Mouse (Mus musculus) left cerebral cortex, postnatal 25 days (tissue): Measurements from ENCODE around the gene Slc9c1. TPM values are rescaled to one million over a fixed set of nuclear protein-coding genes. Genes with fewer than 3 reads are reported as not detected.

Experiments used
- DNase-seq, 2 experiments: peaks; one replicate each; pipeline ENCODE4 v3.0.0; 2022; ENCODE audit warnings: low spot score in 2 of 2, mixed read lengths in 1 of 2
- intact Hi-C: fragments of 180-260 bp; cut with DNase I; formaldehyde crosslinking; loops from one replicate; pipeline ENCODE4 v1.15.1; 2025
- total RNA-seq, 2 experiments: library from RNA; stranded (reverse); gene quantifications; 2 replicates each; pipeline ENCODE4 v1.2.3; 2021

The Slc9c1 gene
- total RNA-seq, 2 experiments from 2014 or later, result not detected

- intact Hi-C loops, result no loop called here
- no peak for DNase-seq
Observed at GRCm38 (mm10) chr16:45619751-45620375, 84.8 kb downstream of the Slc9c1 start.

GRCm38 (mm10) chr16:45623230-45623629, 88.1 kb downstream of the Slc9c1 start:
- no peak for DNase-seq
- intact Hi-C loops, result no loop called here

GRCm38 (mm10) chr16:45624791-45625190, 89.7 kb downstream of the Slc9c1 start:
- intact Hi-C loops, result no loop called here
- DNase-seq, result no peak

- intact Hi-C loops, result no loop called here
- DNase-seq, result no peak
Observed at GRCm38 (mm10) chr16:45625342-45625741, 90.2 kb downstream of the Slc9c1 start.

GRCm38 (mm10) chr16:45629497-45630105, 94.5 kb downstream of the Slc9c1 start:
- intact Hi-C loops, result loop anchor here (1.0 kb wide), 1 partner anchor 433 kb away; no protein-coding TSS in a partner anchor
- no peak for DNase-seq

- DNase-seq, result peak; percentile 71 to 74
- intact Hi-C loops, result loop anchor here (1.0 kb wide), 1 partner anchor 434 kb away; no protein-coding TSS in a partner anchor
Observed at GRCm38 (mm10) chr16:45630347-45630960, 95.3 kb downstream of the Slc9c1 start.

GRCm38 (mm10) chr16:45632420-45632819, 97.3 kb downstream of the Slc9c1 start:
- intact Hi-C loops, result no loop called here
- DNase-seq, result no peak

GRCm38 (mm10) chr16:45635826-45636225, 100.7 kb downstream of the Slc9c1 start:
- DNase-seq, result peak in 1 of 2 experiments; percentile 52
- intact Hi-C loops, result loop anchor here (1.0 kb wide), 1 partner anchor 23 kb away; no protein-coding TSS in a partner anchor

- no peak for DNase-seq
- intact Hi-C loops, result no loop called here
Observed at GRCm38 (mm10) chr16:45640070-45640762, 105.1 kb downstream of the Slc9c1 start.

- intact Hi-C loops, result no loop called here
- DNase-seq, result no peak
Observed at GRCm38 (mm10) chr16:45641301-45641700, 106.2 kb downstream of the Slc9c1 start.

GRCm38 (mm10) chr16:45643944-45644343, 108.8 kb downstream of the Slc9c1 start:
- intact Hi-C loops, result no loop called here
- DNase-seq, result no peak

GRCm38 (mm10) chr16:45644380-45644779, 109.3 kb downstream of the Slc9c1 start:
- intact Hi-C loops, result no loop called here
- DNase-seq, result no peak

- no peak for DNase-seq
Observed at GRCm38 (mm10) chr16:45651497-45651896, 116.4 kb downstream of the Slc9c1 start.

GRCm38 (mm10) chr16:45653009-45653933, 118.2 kb downstream of the Slc9c1 start:
- intact Hi-C loops, result no loop called here
- no peak for DNase-seq

More at GRCm38 (mm10) chr16:45651497-45651896, 116.4 kb downstream of the Slc9c1 start:
- intact Hi-C loops, result no loop called here

- no peak for DNase-seq
- intact Hi-C loops, result no loop called here
Observed at GRCm38 (mm10) chr16:45653934-45654332, 118.8 kb downstream of the Slc9c1 start, which contains the start of gene BC016579. Gene BC016579, minus strand, starts transcription at chr16:45654068.

GRCm38 (mm10) chr16:45654465-45654864, 119.4 kb downstream of the Slc9c1 start:
- intact Hi-C loops, result no loop called here
- no peak for DNase-seq
